Mouse (Mus musculus): ENCODE measurements around the gene Usf2. TPM values are rescaled to one million over a fixed set of nuclear protein-coding genes. Genes with fewer than 3 reads are reported as not detected.

Usf2 gene
- polyA plus RNA-seq (2012) = 162 and 181 TPM in 2 replicates

DNA sequence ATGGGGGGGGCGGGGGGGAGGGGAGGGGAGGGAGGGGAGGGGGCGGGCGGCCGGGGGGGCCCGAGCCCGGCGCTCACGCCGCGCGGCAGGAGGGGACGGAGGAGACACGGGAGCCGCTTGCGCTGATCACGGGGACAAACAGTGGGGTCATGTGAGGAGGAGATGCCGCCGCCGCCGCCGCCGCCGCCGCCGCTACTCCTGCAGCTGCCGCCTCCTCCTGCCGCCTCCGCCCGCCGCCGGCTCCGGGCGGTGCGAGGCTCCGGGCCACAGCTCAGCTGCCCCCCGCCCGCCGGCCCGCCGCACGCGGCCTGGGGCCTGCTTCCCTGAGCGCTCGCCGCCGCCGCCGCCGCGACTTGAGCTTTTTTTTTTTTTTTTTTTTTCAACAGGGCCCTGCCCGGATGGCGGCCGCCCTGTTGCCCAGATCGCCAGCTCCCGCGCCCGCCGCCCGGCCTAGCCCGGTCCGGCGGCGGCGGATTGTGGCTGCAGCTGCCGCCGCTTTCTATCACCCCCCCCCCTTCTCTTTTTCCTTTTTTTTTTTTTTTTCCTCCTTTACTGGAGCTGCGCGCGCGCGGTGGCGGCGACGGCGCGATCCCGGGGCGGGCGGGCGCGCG lies at the start of gene Usf2:
Gene Usf2 (minus strand): TSS at position 48 of the 611 bp plus-strand sequence.
- no peak for TF ChIP-seq GATA1 (IDR thresholded peaks at IDR 0.05; ENCODE audit: low read length)

DNA sequence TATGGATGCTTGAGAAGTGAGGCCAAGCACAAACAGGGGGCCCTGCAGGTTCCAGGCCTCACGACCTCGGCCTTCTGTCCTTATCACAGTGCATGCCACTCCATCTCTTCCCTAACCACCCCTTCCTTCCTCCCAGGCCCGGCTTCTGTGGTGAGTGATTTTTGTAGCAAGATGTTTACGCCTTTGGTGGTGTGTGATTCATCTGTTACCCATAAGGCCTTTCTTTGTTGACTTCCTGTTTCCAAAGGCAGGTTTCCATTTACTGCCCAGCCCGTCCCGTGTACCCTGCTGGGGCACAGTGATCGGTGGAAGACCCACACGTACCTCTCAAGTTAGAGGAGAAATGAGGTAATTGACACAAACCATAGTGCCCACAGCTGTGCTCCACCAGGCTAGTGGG lies 46.0 kb upstream of the Usf2 start:
- TF ChIP-seq GATA1 (IDR thresholded peaks at IDR 0.05; ENCODE audit: low read length) = no peak

DNA sequence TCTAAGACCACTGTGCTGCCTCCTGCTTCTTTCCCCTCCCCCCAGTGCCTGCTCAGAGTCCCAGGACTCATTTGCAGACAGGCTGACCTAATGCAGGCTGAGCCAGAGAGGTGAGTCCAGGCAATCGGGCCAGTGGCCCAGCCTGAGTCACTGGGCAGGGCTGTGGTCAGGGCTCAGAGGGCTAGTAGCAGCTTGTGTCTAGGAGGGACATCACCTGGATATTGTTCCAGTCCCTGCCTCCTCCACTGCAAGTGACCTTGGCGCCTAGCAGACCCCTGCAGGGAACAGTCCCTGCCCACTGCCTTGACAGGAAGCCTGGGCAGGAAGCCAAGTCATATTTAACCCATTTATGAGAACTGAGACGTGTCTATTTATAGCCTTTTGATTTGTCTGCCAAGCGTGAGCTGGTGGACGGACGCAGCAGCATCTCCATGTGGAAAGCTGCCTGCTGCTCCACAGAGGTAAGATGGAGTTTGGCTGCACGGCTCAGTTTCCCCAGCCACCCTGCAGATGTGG lies 44.0 kb upstream of the Usf2 start:
- TF ChIP-seq GATA1 (IDR thresholded peaks at IDR 0.05; ENCODE audit: low read length) = no peak

DNA sequence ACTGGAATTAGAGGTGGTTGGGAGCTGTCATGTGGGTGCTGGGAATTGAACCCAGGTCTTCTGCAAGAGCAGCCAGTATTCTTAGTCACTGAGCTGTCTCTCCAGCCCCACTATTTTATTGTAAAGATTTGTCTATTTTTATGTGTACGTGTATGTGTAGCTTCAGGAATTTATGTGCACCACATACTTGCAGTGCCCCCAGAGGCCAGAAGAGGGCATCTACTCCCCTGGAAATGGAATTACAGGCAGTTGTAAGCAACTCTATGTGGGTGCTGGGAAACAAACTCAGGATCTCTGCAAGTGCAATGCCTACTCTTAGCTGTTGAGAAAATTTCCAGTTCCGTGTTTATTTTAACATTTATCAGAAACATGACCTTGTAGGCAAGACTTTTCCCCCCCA lies 39.9 kb upstream of the Usf2 start:
- no peak for TF ChIP-seq GATA1 (IDR thresholded peaks at IDR 0.05; ENCODE audit: low read length)

DNA sequence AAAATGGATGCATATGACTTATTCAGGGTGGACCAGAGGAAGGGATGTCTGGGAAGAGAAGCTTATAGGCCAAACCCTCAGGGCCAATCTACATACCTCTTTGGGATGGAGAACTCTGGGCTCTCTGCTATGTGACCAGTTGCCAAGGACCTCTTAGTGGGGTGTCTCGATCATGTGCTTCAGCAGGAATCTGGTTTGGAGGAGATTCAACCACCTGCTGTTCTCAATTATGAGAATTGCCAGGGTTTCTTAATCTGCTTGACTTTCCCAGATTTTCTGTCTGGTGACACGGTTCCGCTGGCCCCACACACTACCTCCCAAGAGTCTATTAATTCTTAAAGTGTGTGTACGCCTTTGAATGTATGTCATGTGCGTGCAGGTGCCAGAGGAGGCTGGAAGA lies 37.4 kb upstream of the Usf2 start:
- no peak for TF ChIP-seq GATA1 (IDR thresholded peaks at IDR 0.05; ENCODE audit: low read length)

DNA sequence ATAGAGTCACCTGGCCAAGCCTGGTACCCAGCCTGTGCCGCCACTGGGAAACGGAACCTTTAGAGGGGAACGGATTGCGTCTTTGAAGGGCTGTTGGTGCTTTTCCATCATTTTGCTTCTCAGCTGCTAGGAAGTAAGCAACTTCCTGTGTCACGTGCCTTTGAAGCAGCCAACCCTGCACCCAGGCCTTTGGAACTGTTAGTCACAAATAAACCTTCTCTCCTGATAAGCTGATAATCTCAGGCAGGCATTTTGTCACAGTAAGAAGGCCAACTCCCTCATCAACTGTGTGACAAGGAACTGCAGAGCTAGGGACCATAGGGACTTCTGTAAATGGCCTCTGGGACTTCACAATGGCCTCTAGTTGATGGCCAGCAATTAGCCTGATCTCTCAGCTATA lies 35.5 kb upstream of the Usf2 start:
- no peak for TF ChIP-seq GATA1 (IDR thresholded peaks at IDR 0.05; ENCODE audit: low read length)

DNA sequence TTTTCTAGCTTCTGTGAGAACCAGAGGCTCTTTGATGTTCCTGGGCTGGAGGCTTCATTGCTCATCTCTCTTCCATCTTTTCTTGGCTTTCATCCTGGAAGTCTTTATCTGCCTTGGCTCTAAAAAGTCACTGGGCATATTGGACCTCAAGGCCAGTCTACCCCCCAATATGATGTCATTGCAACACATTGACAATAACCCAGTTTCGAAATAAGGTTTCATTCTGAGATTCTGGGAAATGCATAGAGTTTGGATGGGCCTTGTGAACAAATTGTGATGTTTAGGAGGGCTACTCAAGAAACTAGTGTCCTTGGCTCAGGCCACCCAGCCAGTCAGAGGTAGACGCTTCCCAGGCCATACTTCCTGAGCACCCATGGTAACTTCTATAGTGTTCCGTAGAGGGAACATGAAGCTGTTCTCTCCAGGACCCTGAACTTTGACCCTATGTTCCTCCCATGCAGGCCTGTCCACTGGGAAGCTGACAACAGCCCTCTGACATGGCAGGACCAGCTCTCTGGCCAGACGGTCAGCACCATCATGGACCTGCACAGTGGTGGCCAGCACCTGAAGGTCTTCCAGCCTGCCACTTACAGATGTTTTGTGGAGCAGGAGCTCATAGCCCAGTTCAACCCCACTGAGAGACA lies 32.0 kb upstream of the Usf2 start:
- no peak for TF ChIP-seq GATA1 (IDR thresholded peaks at IDR 0.05; ENCODE audit: low read length)

DNA sequence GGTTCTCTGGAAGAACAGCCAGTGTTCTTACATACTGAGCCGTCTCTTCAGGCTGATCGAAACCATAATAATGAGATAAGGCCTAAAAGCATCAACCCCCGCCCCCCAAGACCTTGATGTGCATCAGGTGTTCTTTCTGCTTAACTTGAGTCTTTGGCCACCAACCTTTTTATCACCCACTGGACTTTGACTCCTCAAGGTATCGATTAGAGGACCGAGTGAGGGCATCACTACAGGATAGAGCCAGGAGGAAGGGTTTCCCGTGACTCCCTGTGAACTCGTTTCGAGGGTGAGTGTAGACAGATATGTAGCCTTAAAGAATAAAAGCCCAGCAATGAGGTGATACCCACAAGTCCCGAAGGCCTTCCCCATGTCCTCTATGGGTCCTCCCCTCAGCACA lies 28.8 kb upstream of the Usf2 start:
- no peak for TF ChIP-seq GATA1 (IDR thresholded peaks at IDR 0.05; ENCODE audit: low read length)

DNA sequence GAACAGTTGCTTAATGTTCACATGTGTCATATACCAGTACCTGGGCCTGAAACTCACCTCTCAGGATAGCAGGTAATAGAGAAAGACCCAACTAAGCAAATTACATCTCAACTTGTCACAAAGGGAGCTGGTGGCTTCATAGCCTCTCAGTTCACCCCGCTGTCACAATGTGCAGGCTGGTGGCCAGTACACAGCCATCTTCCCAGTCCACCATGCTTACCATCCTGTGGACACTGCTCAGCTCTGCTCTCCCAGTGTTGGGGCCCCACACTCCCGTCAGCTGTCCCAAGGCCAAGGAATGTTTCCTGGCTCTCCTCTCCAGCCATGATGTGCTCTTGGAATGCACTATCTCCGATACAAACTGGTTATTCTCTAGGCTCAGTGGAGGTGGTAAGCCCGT lies 25.1 kb upstream of the Usf2 start:
- TF ChIP-seq GATA1 (IDR thresholded peaks at IDR 0.05; ENCODE audit: low read length) = no peak

DNA sequence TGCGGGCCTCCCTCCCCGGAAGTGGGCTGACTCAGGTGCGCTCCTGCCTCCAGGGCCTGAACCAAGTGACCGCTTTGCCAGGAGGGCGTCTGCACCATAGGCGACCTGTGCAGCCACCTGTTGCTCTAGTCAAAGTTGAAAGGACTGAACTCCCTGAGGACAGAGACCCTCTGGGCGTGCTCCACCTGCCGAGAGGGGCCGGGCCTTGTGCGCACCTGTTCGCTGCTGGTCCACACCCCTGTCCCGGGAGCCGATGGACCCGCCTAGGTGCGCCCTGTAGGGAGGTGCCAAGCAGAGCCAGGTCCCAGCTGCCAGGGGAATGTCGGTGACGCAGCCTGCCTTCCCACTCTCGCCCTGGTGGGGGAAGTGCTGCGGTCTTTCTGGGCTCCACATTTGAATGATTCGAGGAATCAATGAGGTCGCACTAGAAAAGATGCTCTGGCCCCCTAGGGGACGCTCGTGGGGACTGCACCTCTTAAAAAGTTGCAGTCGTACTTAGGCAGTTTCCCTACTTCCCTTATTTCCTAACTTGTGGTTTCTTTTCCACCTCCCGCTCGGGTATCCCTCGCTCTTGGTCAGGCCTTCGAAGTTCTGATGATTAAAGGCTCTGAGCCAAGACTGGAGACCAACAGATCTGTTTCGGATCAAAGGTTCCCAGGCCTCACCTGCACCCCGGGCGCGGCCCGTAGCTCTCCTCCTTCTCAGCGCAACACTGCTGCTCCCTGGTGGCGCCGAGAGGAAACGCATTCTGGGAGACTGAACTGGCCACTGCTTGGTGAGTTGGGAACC lies 17.1 kb upstream of the Usf2 start, which contains the start of gene Fam187b:
Gene Fam187b (plus strand): TSS at position 290 of the 789 bp plus-strand sequence.
- TF ChIP-seq GATA1 (IDR thresholded peaks at IDR 0.05; ENCODE audit: low read length) = no peak

DNA sequence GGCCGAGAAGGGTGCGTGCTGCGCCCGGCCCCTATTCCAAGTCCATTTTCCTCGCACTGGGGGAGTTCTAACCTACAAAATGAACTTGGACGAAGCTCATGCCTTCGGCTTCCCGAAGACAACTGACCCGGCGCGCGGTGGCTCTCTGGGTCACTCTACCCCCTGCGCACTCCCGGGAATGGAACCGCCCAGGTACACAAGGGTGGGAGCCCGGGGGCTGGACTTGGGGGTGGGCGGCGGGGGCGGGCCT lies 16.6 kb upstream of the Usf2 start, which contains the start of gene Lsr:
Gene Lsr (minus strand): TSS at position 214 of the 250 bp plus-strand sequence.
- TF ChIP-seq GATA1 (IDR thresholded peaks at IDR 0.05; ENCODE audit: low read length) = no peak

DNA sequence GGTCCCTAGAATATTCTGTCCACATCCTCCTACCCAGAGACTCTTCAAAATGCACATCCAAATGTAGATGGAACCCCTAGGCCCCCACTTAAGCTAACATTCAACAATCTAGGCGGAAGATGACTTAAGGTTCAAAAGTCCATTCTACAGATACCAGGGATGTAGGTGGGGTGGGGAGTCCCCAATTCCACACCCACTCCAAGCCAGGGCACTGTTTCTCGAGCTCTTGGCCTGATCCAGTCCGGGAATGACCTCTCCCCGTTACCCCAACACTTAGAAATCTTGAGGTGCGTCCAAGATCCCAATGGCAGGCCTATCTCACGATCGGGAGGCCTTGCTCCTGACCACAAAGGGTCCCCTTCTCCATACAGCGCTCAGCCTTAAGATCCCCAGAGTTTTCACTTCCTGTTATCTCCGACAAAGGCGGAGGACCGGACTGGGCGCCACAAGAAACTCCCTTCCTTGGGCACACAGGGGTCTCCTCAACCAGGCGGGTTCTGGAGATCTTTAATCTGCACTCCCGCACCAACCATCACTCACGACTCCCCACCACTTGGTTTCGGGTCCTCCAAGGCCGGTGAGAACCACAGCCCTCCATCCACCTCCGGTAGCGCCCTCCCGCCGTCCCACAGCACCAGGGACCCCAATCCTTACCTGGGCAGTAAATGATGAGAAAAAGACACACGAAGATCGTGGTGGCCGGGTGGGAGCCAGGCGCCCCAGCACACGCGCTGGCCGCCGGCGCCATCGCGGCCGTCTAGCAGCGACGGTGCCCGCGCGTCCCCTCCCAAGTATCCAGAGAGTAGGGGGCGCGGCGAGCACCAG lies 16.0 kb upstream of the Usf2 start:
- TF ChIP-seq GATA1 (IDR thresholded peaks at IDR 0.05; ENCODE audit: low read length) = no peak

DNA sequence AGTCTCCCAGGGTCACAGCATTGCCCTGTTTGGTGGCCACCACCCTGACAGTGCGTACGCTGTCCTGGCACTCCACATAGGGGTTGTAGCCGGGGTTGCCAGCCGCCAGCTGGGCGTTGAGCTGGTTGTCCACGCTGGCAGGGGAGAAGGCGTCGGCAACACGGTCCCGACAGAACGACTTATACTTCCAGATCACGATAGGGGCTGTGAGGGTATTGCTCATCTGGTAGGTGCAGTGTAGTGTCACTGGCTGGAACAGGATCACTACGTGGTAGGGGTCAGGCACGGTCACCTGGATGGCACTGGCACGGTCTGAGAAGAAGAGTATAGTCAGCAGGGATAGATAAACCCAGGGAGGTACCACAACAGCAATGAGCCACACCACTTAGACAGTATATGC lies 15.3 kb upstream of the Usf2 start:
- no peak for TF ChIP-seq GATA1 (IDR thresholded peaks at IDR 0.05; ENCODE audit: low read length)

DNA sequence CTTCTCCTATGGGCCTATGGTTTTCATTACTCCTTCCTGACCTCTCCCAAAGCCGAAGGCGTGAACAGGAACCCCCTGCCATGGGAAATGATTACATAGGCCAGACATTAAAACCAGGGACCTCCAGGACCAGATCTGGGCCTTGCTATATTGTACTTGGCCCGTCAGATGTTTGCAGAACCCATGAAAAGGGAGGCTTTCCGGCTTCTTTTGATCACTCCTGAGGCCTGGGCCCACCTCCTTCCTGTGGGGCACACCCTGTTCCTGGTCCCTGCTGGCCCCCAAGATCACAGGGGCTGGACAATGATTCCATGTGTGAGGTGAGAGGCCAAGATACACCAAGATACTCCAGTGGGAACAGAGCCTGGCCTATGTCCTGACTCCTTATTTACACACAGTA lies 12.6 kb upstream of the Usf2 start:
- TF ChIP-seq GATA1 (IDR thresholded peaks at IDR 0.05; ENCODE audit: low read length) = no peak

DNA sequence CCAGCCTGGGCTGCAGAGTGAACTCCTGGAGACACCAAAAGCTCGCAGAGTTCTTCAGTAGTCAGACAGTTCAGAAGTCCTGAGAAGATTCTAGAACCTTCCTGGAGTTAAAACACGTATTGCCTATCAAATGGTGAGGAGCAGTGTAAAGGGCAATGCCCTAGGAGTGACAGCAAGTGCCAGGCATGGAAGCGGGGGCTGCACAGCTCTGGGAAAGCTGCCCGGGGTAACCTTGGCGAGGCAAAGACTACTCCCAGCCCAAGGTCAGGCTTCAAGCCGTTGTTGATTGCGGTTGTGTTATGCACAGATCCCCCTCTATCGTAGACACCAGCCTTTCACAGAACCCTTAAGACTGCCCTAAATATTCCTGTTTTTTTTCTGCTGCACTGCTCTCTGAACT lies 12.0 kb upstream of the Usf2 start:
- no peak for TF ChIP-seq GATA1 (IDR thresholded peaks at IDR 0.05; ENCODE audit: low read length)

DNA sequence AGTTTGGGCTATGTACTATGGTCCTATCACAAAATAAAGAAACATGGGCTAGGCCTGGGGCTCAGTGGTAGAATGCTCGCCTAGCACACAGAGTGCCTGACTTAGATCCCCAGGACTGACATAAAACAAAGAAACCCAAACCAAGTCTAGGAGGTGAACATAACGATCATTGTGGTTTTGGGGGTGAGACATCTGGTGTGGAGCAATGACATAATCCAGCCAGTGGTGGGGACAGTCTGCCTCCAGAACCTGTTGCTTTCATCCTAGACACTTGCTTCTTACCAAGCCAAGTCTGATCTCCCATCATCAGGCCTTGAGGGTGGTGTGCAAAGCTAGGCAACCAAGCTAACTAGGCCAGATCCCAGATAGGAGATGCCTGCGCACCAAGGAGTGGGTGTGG lies 10.1 kb upstream of the Usf2 start:
- no peak for TF ChIP-seq GATA1 (IDR thresholded peaks at IDR 0.05; ENCODE audit: low read length)

Measured in G1E-ER4 (cell line).